Mouse (Mus musculus) limb, embryonic 11.5 days (tissue): ENCODE measurements around the gene Xpo6. TPM values are rescaled to one million over a fixed set of nuclear protein-coding genes. Genes with fewer than 3 reads are reported as not detected.

Experiments
- ATAC-seq: fragments of 200-750 bp; cut with Nextera tagmentation; 2 replicates; pipeline ENCODE4 v1.8.0; 2017; ENCODE audit warnings: low read depth; ENCODE audit not compliant: insufficient number of reproducible peaks, low FRiP score, low TSS enrichment
- DNase-seq: peaks from one replicate; pipeline ENCODE4 v3.0.0-alpha.2; 2015; ENCODE audit warnings: low spot score
- H3K27ac ChIP-seq: fragments of 300-500 bp; sonication (generic); replicated peaks from 2 replicates; pipeline ENCODE4 v1.5.1; 2014; ENCODE audit warnings: low read depth, mild to moderate bottlenecking, low read length
- H3K27me3 ChIP-seq: fragments of 300-500 bp; sonication (generic); 2 replicates; pipeline ENCODE4 v1.6.1; 2014; ENCODE audit warnings: mild to moderate bottlenecking, low read length, mixed read lengths; ENCODE audit not compliant: control insufficient read depth, insufficient read depth
- H3K36me3 ChIP-seq: fragments of 300-500 bp; sonication (generic); 2 replicates; pipeline ENCODE4 v1.6.1; 2014; ENCODE audit warnings: mild to moderate bottlenecking, low read length, moderate library complexity, mixed read lengths; ENCODE audit not compliant: control insufficient read depth, insufficient read depth
- H3K4me1 ChIP-seq: fragments of 300-500 bp; sonication (generic); 2 replicates; pipeline ENCODE4 v1.6.1; 2014; ENCODE audit warnings: low read length, mixed read lengths; ENCODE audit not compliant: control insufficient read depth, insufficient read depth
- H3K4me2 ChIP-seq: fragments of 300-500 bp; sonication (generic); 2 replicates; pipeline ENCODE4 v1.6.1; 2014; ENCODE audit warnings: low read depth, mild to moderate bottlenecking, moderate library complexity; ENCODE audit not compliant: severe bottlenecking
- H3K4me3 ChIP-seq: fragments of 300-500 bp; sonication (generic); 2 replicates; pipeline ENCODE4 v1.5.1; 2014; ENCODE audit warnings: low read depth, low read length
- H3K9ac ChIP-seq: fragments of 300-500 bp; sonication (generic); 2 replicates; pipeline ENCODE4 v1.6.1; 2014; ENCODE audit warnings: mild to moderate bottlenecking, low read length
- H3K9me3 ChIP-seq: fragments of 300-500 bp; sonication (generic); 2 replicates; pipeline ENCODE4 v1.6.1; 2016; ENCODE audit warnings: low read length; ENCODE audit not compliant: control insufficient read depth
- WGBS: fragments of 180-500 bp; shearing (Covaris S2); extraction: QIAGEN DNeasy Blood & Tissue Kit; methylation state at CpG from one replicate; pipeline ENCODE4 v1.1.7; 2014; 5-methylcytosine and 5-hydroxymethylcytosine counted together
- polyA plus RNA-seq: library from polyadenylated mRNA; unstranded; fragments of >200 nt; fragmentation: Nextera tagmentation; extraction: Ambion mirVana; gene quantifications from 2 replicates; pipeline ENCODE4 v1.2.1, GENCODE M21; 2014

Gene Xpo6
- polyA plus RNA-seq, 1 experiment from 2014 or later: 70.0 TPM

DNA sequence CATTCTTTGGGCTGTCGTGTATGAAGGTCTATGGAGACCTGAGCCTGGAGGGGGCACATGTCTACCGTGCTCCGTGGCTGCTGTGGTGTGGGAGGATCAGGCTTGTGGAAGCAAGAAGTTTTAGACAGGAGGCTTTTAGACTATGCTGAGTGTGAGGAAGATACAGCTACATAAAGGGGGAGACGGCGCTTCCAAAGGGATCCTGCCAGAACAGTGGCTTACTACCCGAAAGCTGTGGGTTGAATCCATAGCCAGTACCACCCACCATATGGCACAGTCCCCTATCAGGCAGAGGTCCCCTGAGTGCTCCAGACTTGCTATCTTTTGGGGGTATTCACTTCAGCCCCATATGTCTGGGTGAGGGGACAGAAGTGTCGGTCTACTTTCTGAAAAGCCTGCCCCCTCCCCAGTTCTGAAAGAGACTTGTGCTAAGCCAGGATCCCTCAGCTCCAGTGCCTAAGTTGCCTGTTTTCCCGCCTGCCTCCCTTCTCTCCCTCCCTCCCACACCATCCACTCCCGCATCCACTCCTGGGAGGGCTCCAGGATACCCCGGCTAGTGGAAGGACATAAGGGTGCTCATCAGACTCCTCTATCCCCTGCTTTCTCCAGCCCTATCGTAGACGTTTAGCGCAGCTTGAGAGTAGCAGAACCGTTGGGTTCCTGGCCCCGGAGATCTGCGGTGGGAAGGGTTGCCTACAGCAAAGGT is 119.2 kb downstream of the Xpo6 start:
- Histone ChIP-seq H3K9ac (no peak overlapping the region), H3K27ac (no peak overlapping the region), H3K4me1 (peaks cover 5% of the 10 kb centered on the region; the same call in 1 of the 2 replicates), H3K4me2 (peak overlapping the region; percentile 100), H3K36me3 (no peaks in the 10 kb centered on the region), H3K27me3 (peaks cover 51% of the 10 kb centered on the region), H3K4me3 (peak overlapping the region; percentile 51), H3K9me3 (no peaks in the 10 kb centered on the region)
- ATAC-seq: no peak; the same call in 1 of the 2 replicates
- WGBS: 18% methylated on average over 16 of the region's 16 CpGs
- peak; percentile 39 for DNase-seq

DNA sequence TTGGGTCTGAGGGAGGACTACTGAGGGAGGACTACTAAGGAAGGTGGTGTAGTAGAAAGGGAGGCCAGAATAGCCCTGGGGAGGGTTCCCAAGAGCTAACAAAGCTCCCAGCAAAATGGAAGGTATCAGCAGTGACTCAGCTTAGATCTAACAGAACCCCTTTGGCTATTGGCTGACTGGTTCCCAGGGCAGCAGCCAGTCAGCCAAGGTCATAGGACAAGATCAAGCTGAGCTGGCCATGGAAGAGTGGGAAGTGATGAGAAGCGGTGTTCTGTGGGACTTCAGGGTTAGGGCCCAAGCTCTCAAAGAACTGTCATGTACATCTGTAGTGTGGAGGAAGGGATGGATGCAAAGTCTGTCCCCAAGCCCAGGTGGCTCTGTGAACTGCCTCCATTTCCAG is 123.4 kb downstream of the Xpo6 start:
- 88% methylated on average over 1 of the region's 1 CpGs for WGBS

DNA sequence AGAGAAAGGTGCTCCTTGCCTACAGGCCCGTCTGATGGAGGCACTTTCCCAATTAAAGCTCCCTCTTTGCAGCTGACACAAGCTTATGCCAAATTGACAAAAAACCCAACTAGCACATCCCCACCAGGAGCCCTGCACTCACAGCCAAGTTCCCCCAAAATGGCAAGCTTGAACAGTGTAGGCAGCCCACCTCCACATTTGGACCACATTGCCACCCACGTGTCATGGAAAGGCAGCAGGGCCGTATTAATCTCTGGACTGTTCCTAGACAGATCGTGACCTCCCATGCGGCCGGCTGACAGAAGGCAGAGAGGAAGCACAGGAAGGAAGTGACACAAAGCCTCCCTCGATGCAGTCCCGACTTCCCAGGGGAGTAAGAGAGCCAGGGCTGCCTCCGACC is 125.2 kb downstream of the Xpo6 start:
- H3K9ac ChIP-seq: no peak overlapping the region
- no peaks in the 10 kb centered on the region for H3K9me3 ChIP-seq
- H3K36me3 ChIP-seq: no peaks in the 10 kb centered on the region
- ATAC-seq (no peak), DNase-seq (no peak)
- H3K4me1 ChIP-seq: no peaks in the 10 kb centered on the region
- H3K27me3 ChIP-seq: peaks cover 5% of the 10 kb centered on the region; the same call in 1 of the 2 replicates
- H3K4me3 ChIP-seq: no peak overlapping the region
- WGBS: 63% methylated on average over 9 of the region's 9 CpGs
- H3K4me2 ChIP-seq: no peak overlapping the region
- no peak overlapping the region for H3K27ac ChIP-seq

More for the DNA sequence above, 123.4 kb downstream of the Xpo6 start:
- Histone ChIP-seq H3K4me2 (no peak overlapping the region), H3K36me3 (no peaks in the 10 kb centered on the region), H3K4me1 (peaks cover 4% of the 10 kb centered on the region; the same call in 1 of the 2 replicates), H3K27me3 (peaks cover 23% of the 10 kb centered on the region), H3K9ac (no peak overlapping the region), H3K27ac (no peak overlapping the region), H3K4me3 (no peak overlapping the region), H3K9me3 (no peaks in the 10 kb centered on the region)
- DNase-seq (no peak), ATAC-seq (no peak)

GRCm38 (mm10) chr7:126070321-126070720 is 130.0 kb downstream of the Xpo6 start:
- Histone ChIP-seq H3K9me3 (no peaks in the 10 kb centered on the region), H3K27ac (no peak overlapping the region), H3K9ac (no peak overlapping the region), H3K4me1 (no peaks in the 10 kb centered on the region), H3K36me3 (no peaks in the 10 kb centered on the region), H3K27me3 (no peaks in the 10 kb centered on the region), H3K4me2 (no peak overlapping the region), H3K4me3 (no peak overlapping the region)
- ATAC-seq: no peak
- DNase-seq: no peak
- WGBS: 92% methylated on average over 4 of the region's 4 CpGs

- ATAC-seq (no peak), DNase-seq (no peak)
- H3K27me3 ChIP-seq: no peaks in the 10 kb centered on the region
- WGBS: 66% methylated on average over 14 of the region's 14 CpGs
- H3K9ac ChIP-seq: no peak overlapping the region
- H3K4me1 ChIP-seq: no peaks in the 10 kb centered on the region
- H3K27ac ChIP-seq: no peak overlapping the region
- no peak overlapping the region for H3K4me3 ChIP-seq
- no peaks in the 10 kb centered on the region for H3K9me3 ChIP-seq
- H3K36me3 ChIP-seq: no peaks in the 10 kb centered on the region
- H3K4me2 ChIP-seq: no peak overlapping the region
Observed at GRCm38 (mm10) chr7:126066777-126067176, 133.5 kb downstream of the Xpo6 start.

GRCm38 (mm10) chr7:126065243-126065876 is 134.9 kb downstream of the Xpo6 start:
- H3K27ac ChIP-seq: no peak overlapping the region
- ATAC-seq (no peak), DNase-seq (no peak)

GRCm38 (mm10) chr7:126062228-126062627 is 138.1 kb downstream of the Xpo6 start:
- no peaks in the 10 kb centered on the region for H3K4me1 ChIP-seq
- 76% methylated on average over 4 of the region's 4 CpGs for WGBS
- ATAC-seq (no peak), DNase-seq (no peak)
- H3K27me3 ChIP-seq: no peaks in the 10 kb centered on the region
- no peak overlapping the region for H3K27ac ChIP-seq
- H3K9me3 ChIP-seq: no peaks in the 10 kb centered on the region
- H3K9ac ChIP-seq: no peak overlapping the region
- H3K4me3 ChIP-seq: no peak overlapping the region
- no peaks in the 10 kb centered on the region for H3K36me3 ChIP-seq
- H3K4me2 ChIP-seq: no peak overlapping the region

More at GRCm38 (mm10) chr7:126065243-126065876, 134.9 kb downstream of the Xpo6 start:
- Histone ChIP-seq H3K4me1 (no peaks in the 10 kb centered on the region), H3K4me3 (no peak overlapping the region), H3K4me2 (no peak overlapping the region), H3K9ac (no peak overlapping the region), H3K27me3 (no peaks in the 10 kb centered on the region), H3K36me3 (no peaks in the 10 kb centered on the region), H3K9me3 (no peaks in the 10 kb centered on the region)
- 69% methylated on average over 5 of the region's 5 CpGs for WGBS

DNA sequence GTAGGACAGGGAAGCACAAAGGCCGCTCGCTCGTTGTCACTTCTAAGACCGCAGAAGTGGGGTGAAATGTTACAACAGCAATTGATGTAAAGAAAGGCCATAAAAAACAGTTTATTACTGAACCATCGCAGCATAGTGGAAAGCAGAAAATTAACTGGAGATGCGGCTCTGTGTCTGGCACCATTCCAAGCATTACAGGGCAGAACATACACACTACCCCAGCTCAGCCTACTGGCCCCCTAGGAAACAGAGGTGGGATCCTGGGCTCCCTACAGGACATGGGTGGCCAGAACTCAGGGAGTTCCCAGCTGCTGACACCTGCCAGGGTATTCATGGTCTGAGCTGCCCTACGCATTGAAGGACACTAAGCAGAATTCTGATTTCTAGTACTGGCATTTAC is 141.4 kb downstream of the Xpo6 start:
- no peaks in the 10 kb centered on the region for H3K4me1 ChIP-seq
- 69% methylated on average over 7 of the region's 7 CpGs for WGBS
- no peak for DNase-seq

More for the DNA sequence above, 141.4 kb downstream of the Xpo6 start:
- Histone ChIP-seq H3K9me3 (no peaks in the 10 kb centered on the region), H3K27me3 (no peaks in the 10 kb centered on the region), H3K27ac (no peak overlapping the region), H3K9ac (no peak overlapping the region), H3K4me2 (no peak overlapping the region), H3K4me3 (no peak overlapping the region), H3K36me3 (no peaks in the 10 kb centered on the region)
- ATAC-seq: no peak
